Mouse (Mus musculus) Patski (cell line): ENCODE results near the gene Tubal3. TPM values are rescaled to one million over a fixed set of nuclear protein-coding genes. Genes with fewer than 3 reads are reported as not detected.
A peak's percentile ranks its signal among the peaks of the same experiment; 100 is the strongest.
"Not testable (repeated sequence)": the region's sequence is repeated elsewhere in the genome, so short reads cannot be mapped to it uniquely, and the experiment has no call there.

Source experiments
- ATAC-seq: fragments of 100-300 bp; one replicate; pipeline ENCODE4 v1.8.0; 2021
- CTCF ChIA-PET: fragments of 350-600 bp; sonication (Branson Sonifier 250); formaldehyde crosslinking; loops from one replicate; lab custom pipeline; 2022; ENCODE audit warnings: inconsistent platforms; lab: Charles Lee
- POLR2A ChIA-PET: fragments of 350-600 bp; sonication (Branson Sonifier 250); formaldehyde crosslinking; loops from one replicate; lab custom pipeline; 2022; ENCODE audit warnings: antibody characterized with exemption, inconsistent platforms; lab: Charles Lee
- DNase-seq: peaks from one replicate; pipeline ENCODE4 v3.0.0-alpha.2; 2011; ENCODE audit warnings: low read depth, low spot score
- H3K27me3 ChIP-seq: fragments of 371-371 bp; one replicate; pipeline ENCODE4 v1.5.1; 2021
- CTCF ChIP-seq: fragments of 100-300 bp; IDR thresholded peaks from one replicate; pipeline ENCODE4 v1.5.1; 2021
- in situ Hi-C: fragments of 300-500 bp; cut with MboI; formaldehyde crosslinking; loops from 3 replicates; pipeline ENCODE4 v1.11.1; 2018; ENCODE audit warnings: low pct_unique_long_range_greater_than_20kb, mixed read lengths
- polyA plus RNA-seq: library from polyadenylated mRNA; unstranded; gene quantifications from one replicate; pipeline ENCODE4 v1.2.3, GENCODE M21; 2021

The Tubal3 gene
- polyA plus RNA-seq, 1 experiment from 2014 or later, result not detected

GRCm38 (mm10) chr13:3892601-3893000, 25.5 kb upstream of the Tubal3 start:
- DNase-seq, result no peak
- no peak for TF ChIP-seq CTCF
- POLR2A ChIA-PET, result interaction anchor here (1.2 to 1.4 kb wide), 4 partner anchors 148 to 226 kb away, joined by 3 to 7 read pairs (median 6); no protein-coding TSS in a partner anchor
- ATAC-seq, result no peak
- CTCF ChIA-PET, result interaction anchor here (1.4 to 4.6 kb wide), 4 partner anchors 18 to 227 kb away, joined by 3 to 43 read pairs (median 3); no protein-coding TSS in a partner anchor
- H3K27me3 ChIP-seq, result no peaks in the 10 kb centered on the region
- in situ Hi-C loops, result no loop called here

- peak; percentile 89 for ATAC-seq
- no peak for TF ChIP-seq CTCF
- DNase-seq, result no peak
- ChIA-PET CTCF (interaction anchor here (1.2 to 4.6 kb wide), 6 partner anchors 12 to 228 kb away, joined by 3 to 43 read pairs (median 3); no protein-coding TSS in a partner anchor), POLR2A (interaction anchor here (1.0 to 1.5 kb wide), 6 partner anchors 122 to 227 kb away, joined by 3 to 7 read pairs (median 5); no protein-coding TSS in a partner anchor)
- H3K27me3 ChIP-seq, result no peaks in the 10 kb centered on the region
- in situ Hi-C loops, result no loop called here
These were observed 24.8 kb upstream of the Tubal3 start for GRCm38 (mm10) chr13:3893126-3893734.

GRCm38 (mm10) chr13:3894549-3894948, 23.5 kb upstream of the Tubal3 start:
- DNase-seq, result no peak
- ATAC-seq, result no peak
- ChIA-PET CTCF (interaction anchor here (1.2 to 4.6 kb wide), 3 partner anchors 11 to 229 kb away, joined by 3 to 43 read pairs (median 3); no protein-coding TSS in a partner anchor), POLR2A (interaction anchor here (0.8 to 1.5 kb wide), 3 partner anchors 224 to 229 kb away, joined by 3 to 4 read pairs (median 4); no protein-coding TSS in a partner anchor)
- TF ChIP-seq CTCF, result no peak
- in situ Hi-C loops, result no loop called here
- no peaks in the 10 kb centered on the region for H3K27me3 ChIP-seq

- CTCF ChIA-PET, result interaction anchor here (1.2 to 4.6 kb wide), 3 partner anchors 226 to 236 kb away, joined by 9 to 43 read pairs (median 11); no protein-coding TSS in a partner anchor
- TF ChIP-seq CTCF, result no peak
- no peak for DNase-seq
- POLR2A ChIA-PET, result interaction anchor here (1.0 kb wide), 1 partner anchor 229 kb away, joined by 3 read pairs; no protein-coding TSS in a partner anchor
- in situ Hi-C loops, result loop anchor here (5.0 kb wide), 2 partner anchors 107 to 228 kb away; no protein-coding TSS in a partner anchor
- no peaks in the 10 kb centered on the region for H3K27me3 ChIP-seq
- ATAC-seq, result no peak
These were observed 22.6 kb upstream of the Tubal3 start for GRCm38 (mm10) chr13:3895397-3895980.

- POLR2A ChIA-PET, result no interaction called here
- DNase-seq, result no peak
- no peak for TF ChIP-seq CTCF
- CTCF ChIA-PET, result interaction anchor here (0.6 to 4.6 kb wide), 7 partner anchors 130 to 236 kb away, joined by 3 to 43 read pairs (median 4); no protein-coding TSS in a partner anchor
- in situ Hi-C loops, result loop anchor here (5.0 kb wide), 2 partner anchors 106 to 229 kb away; no protein-coding TSS in a partner anchor
- no peak for ATAC-seq
- no peaks in the 10 kb centered on the region for H3K27me3 ChIP-seq
These were observed 22.0 kb upstream of the Tubal3 start for GRCm38 (mm10) chr13:3896032-3896431.

- no peaks in the 10 kb centered on the region for H3K27me3 ChIP-seq
- DNase-seq (no peak), ATAC-seq (no peak)
- in situ Hi-C loops, result loop anchor here (5.0 kb wide), 2 partner anchors 105 to 230 kb away; no protein-coding TSS in a partner anchor
- POLR2A ChIA-PET, result no interaction called here
- CTCF ChIA-PET, result interaction anchor here (0.6 to 4.6 kb wide), 8 partner anchors 131 to 237 kb away, joined by 3 to 43 read pairs (median 4); no protein-coding TSS in a partner anchor
- peak; percentile 94 for TF ChIP-seq CTCF
These were observed 21.2 kb upstream of the Tubal3 start for GRCm38 (mm10) chr13:3896913-3897312.

- in situ Hi-C loops, result loop anchor here (5.0 kb wide), 2 partner anchors 104 to 231 kb away; no protein-coding TSS in a partner anchor
- CTCF ChIA-PET, result interaction anchor here (2.5 kb wide), 1 partner anchor 232 kb away, joined by 17 read pairs; no protein-coding TSS in a partner anchor
- POLR2A ChIA-PET, DNase-seq, ATAC-seq, H3K27me3 ChIP-seq: not testable (repeated sequence)
These were observed 19.9 kb upstream of the Tubal3 start for GRCm38 (mm10) chr13:3898202-3898601.

- no peak for ATAC-seq
- no peak for DNase-seq
- no peaks in the 10 kb centered on the region for H3K27me3 ChIP-seq
- in situ Hi-C loops, result loop anchor here (5.0 kb wide), 2 partner anchors 103 to 232 kb away; no protein-coding TSS in a partner anchor
- TF ChIP-seq CTCF, result no peak
- CTCF ChIA-PET, result interaction anchor here (0.8 to 2.5 kb wide), 3 partner anchors 14 to 233 kb away, joined by 3 to 17 read pairs (median 6); no protein-coding TSS in a partner anchor
- POLR2A ChIA-PET, result no interaction called here
These were observed 18.8 kb upstream of the Tubal3 start for GRCm38 (mm10) chr13:3899301-3899700.

GRCm38 (mm10) chr13:3907151-3907696, 10.8 kb upstream of the Tubal3 start:
- in situ Hi-C loops, result no loop called here
- TF ChIP-seq CTCF, result no peak
- DNase-seq (no peak), ATAC-seq (no peak)
- no peaks in the 10 kb centered on the region for H3K27me3 ChIP-seq
- CTCF ChIA-PET, result no interaction called here
- POLR2A ChIA-PET, result interaction anchor here (0.6 kb wide), 1 partner anchor 208 kb away, joined by 3 read pairs; no protein-coding TSS in a partner anchor

GRCm38 (mm10) chr13:3908262-3908661, 9.8 kb upstream of the Tubal3 start:
- CTCF ChIA-PET, result no interaction called here
- TF ChIP-seq CTCF, result no peak
- no peaks in the 10 kb centered on the region for H3K27me3 ChIP-seq
- POLR2A ChIA-PET, result no interaction called here
- no peak for ATAC-seq
- no peak for DNase-seq
- in situ Hi-C loops, result no loop called here
